Mouse (Mus musculus) heart, embryonic 14.5 days (tissue): Measurements from ENCODE around the gene Btk. TPM values are rescaled to one million over a fixed set of nuclear protein-coding genes. Genes with fewer than 3 reads are reported as not detected.

ENCODE experiments used
- ATAC-seq: fragments of 200-750 bp; cut with Nextera tagmentation; 2 replicates; pipeline ENCODE4 v1.8.0; 2017; ENCODE audit warnings: low read depth, moderate TSS enrichment; ENCODE audit not compliant: insufficient number of reproducible peaks, insufficient read depth, low FRiP score
- H3K27ac ChIP-seq, 2 experiments: fragments of 200-500 bp in 1 of 2; fragments of 300-500 bp in 1 of 2; sonication (generic) in 1 of 2; replicated peaks in 1 of 2; 2 replicates each; pipeline ENCODE4 v1.5.1; 2012 to 2014; ENCODE audit warnings: low read depth in 2 of 2, low read length in 2 of 2, control low read depth in 1 of 2, mild to moderate bottlenecking in 1 of 2, mixed read lengths in 1 of 2; ENCODE audit not compliant: control insufficient read depth in 1 of 2, insufficient read depth in 1 of 2
- H3K27me3 ChIP-seq: fragments of 300-500 bp; sonication (generic); 2 replicates; pipeline ENCODE4 v1.6.1; 2014; ENCODE audit warnings: mild to moderate bottlenecking, low read length, control low read depth; ENCODE audit not compliant: control insufficient read depth, insufficient read depth
- H3K36me3 ChIP-seq: fragments of 300-500 bp; sonication (generic); 2 replicates; pipeline ENCODE4 v1.6.1; 2014; ENCODE audit warnings: mild to moderate bottlenecking, control low read depth, low read length, mixed read lengths; ENCODE audit not compliant: control insufficient read depth, insufficient read depth
- H3K4me1 ChIP-seq, 2 experiments: fragments of 200-500 bp in 1 of 2; fragments of 300-500 bp in 1 of 2; sonication (generic) in 1 of 2; 2 replicates each; pipeline ENCODE4 v1.6.1; 2012 to 2014; ENCODE audit warnings: low read length in 2 of 2, control low read depth in 1 of 2, mixed read lengths in 1 of 2; ENCODE audit not compliant: control insufficient read depth in 2 of 2, insufficient read depth in 2 of 2
- H3K4me2 ChIP-seq: fragments of 300-500 bp; sonication (generic); 2 replicates; pipeline ENCODE4 v1.6.1; 2014; ENCODE audit warnings: mild to moderate bottlenecking, low read length
- H3K4me3 ChIP-seq, 2 experiments: fragments of 200-500 bp in 1 of 2; fragments of 300-500 bp in 1 of 2; sonication (generic) in 1 of 2; 2 replicates each; pipeline ENCODE4 v1.5.1; 2012 to 2014; ENCODE audit warnings: low read length in 2 of 2, mild to moderate bottlenecking in 2 of 2, control low read depth in 1 of 2, low read depth in 1 of 2, moderate library complexity in 1 of 2; ENCODE audit not compliant: control insufficient read depth in 1 of 2, insufficient read depth in 1 of 2
- H3K9ac ChIP-seq: fragments of 300-500 bp; sonication (generic); 2 replicates; pipeline ENCODE4 v1.6.1; 2014; ENCODE audit warnings: mild to moderate bottlenecking, low read length
- H3K9me3 ChIP-seq: fragments of 300-500 bp; sonication (generic); 2 replicates; pipeline ENCODE4 v1.6.1; 2016; ENCODE audit warnings: low read length, control low read depth; ENCODE audit not compliant: control insufficient read depth
- WGBS: fragments of 180-500 bp; shearing (Covaris S2); extraction: QIAGEN DNeasy Blood & Tissue Kit; methylation state at CpG from one replicate; pipeline ENCODE4 v1.1.7; 2014; 5-methylcytosine and 5-hydroxymethylcytosine counted together
- polyA plus RNA-seq: library from polyadenylated mRNA; unstranded; fragments of >200 nt; fragmentation: Nextera tagmentation; extraction: Ambion mirVana; gene quantifications from 2 replicates; pipeline ENCODE4 v1.2.1, GENCODE M21; 2014

Gene Btk
- polyA plus RNA-seq, 1 experiment from 2014 or later: 0.61 TPM

GRCm38 (mm10) chrX:134580528-134581305 is 2.7 kb downstream of the Btk start:
- Histone ChIP-seq H3K9ac (no peak overlapping the region), H3K4me2 (no peak overlapping the region), H3K4me1 (no peaks in the 10 kb centered on the region), H3K27me3 (no peaks in the 10 kb centered on the region), H3K9me3 (no peaks in the 10 kb centered on the region), H3K36me3 (no peaks in the 10 kb centered on the region), H3K27ac (no peak overlapping the region), H3K4me3 (no peak overlapping the region)
- no peak for ATAC-seq
- WGBS: 74% methylated on average over 14 of the region's 14 CpGs

- H3K4me1 ChIP-seq: no peaks in the 10 kb centered on the region
- H3K4me2 ChIP-seq: no peak overlapping the region
- H3K36me3 ChIP-seq: no peaks in the 10 kb centered on the region
- H3K9me3 ChIP-seq: no peaks in the 10 kb centered on the region
- no peaks in the 10 kb centered on the region for H3K27me3 ChIP-seq
- H3K27ac ChIP-seq: no peak overlapping the region
- 72% methylated on average over 4 of the region's 4 CpGs for WGBS
- no peak overlapping the region for H3K9ac ChIP-seq
- H3K4me3 ChIP-seq: no peak overlapping the region
- ATAC-seq: no peak
These were observed 5.5 kb downstream of the Btk start for GRCm38 (mm10) chrX:134577896-134578295.

GRCm38 (mm10) chrX:134566536-134567222 is 16.7 kb downstream of the Btk start:
- no peak overlapping the region for H3K4me3 ChIP-seq
- H3K27ac ChIP-seq: no peak overlapping the region
- H3K36me3 ChIP-seq: no peaks in the 10 kb centered on the region
- no peak overlapping the region for H3K9ac ChIP-seq
- no peaks in the 10 kb centered on the region for H3K27me3 ChIP-seq
- WGBS: 71% methylated on average over 8 of the region's 8 CpGs
- H3K4me1 ChIP-seq: no peaks in the 10 kb centered on the region
- no peak overlapping the region for H3K4me2 ChIP-seq
- H3K9me3 ChIP-seq: no peaks in the 10 kb centered on the region
- ATAC-seq: no peak

- WGBS: 46% methylated on average over 4 of the region's 4 CpGs
- ATAC-seq: no peak
- no peak overlapping the region for H3K4me2 ChIP-seq
These were observed 19.0 kb downstream of the Btk start for GRCm38 (mm10) chrX:134564326-134564725.

GRCm38 (mm10) chrX:134554425-134554824 is 28.9 kb downstream of the Btk start:
- Histone ChIP-seq H3K27ac (no peak overlapping the region), H3K36me3 (no peaks in the 10 kb centered on the region), H3K4me3 (no peak overlapping the region), H3K4me1 (no peaks in the 10 kb centered on the region), H3K4me2 (no peak overlapping the region), H3K9ac (no peak overlapping the region), H3K27me3 (no peaks in the 10 kb centered on the region), H3K9me3 (no peaks in the 10 kb centered on the region)
- no peak for ATAC-seq
- WGBS: 55% methylated on average over 6 of the region's 6 CpGs

More at GRCm38 (mm10) chrX:134564326-134564725, 19.0 kb downstream of the Btk start:
- Histone ChIP-seq H3K4me3 (no peak overlapping the region), H3K9ac (no peak overlapping the region), H3K27me3 (no peaks in the 10 kb centered on the region), H3K9me3 (no peaks in the 10 kb centered on the region), H3K4me1 (no peaks in the 10 kb centered on the region), H3K36me3 (no peaks in the 10 kb centered on the region), H3K27ac (no peak overlapping the region)

GRCm38 (mm10) chrX:134553326-134553725 is 30.0 kb downstream of the Btk start:
- no peaks in the 10 kb centered on the region for H3K27me3 ChIP-seq
- ATAC-seq: no peak
- no peak overlapping the region for H3K4me2 ChIP-seq
- no peaks in the 10 kb centered on the region for H3K36me3 ChIP-seq
- no peak overlapping the region for H3K27ac ChIP-seq
- H3K9me3 ChIP-seq: no peaks in the 10 kb centered on the region
- no peaks in the 10 kb centered on the region for H3K4me1 ChIP-seq
- no peak overlapping the region for H3K4me3 ChIP-seq
- WGBS: 73% methylated on average over 4 of the region's 4 CpGs
- no peak overlapping the region for H3K9ac ChIP-seq

- H3K9me3 ChIP-seq: no peaks in the 10 kb centered on the region
- WGBS: 9% methylated on average over 5 of the region's 5 CpGs
These were observed 32.5 kb downstream of the Btk start for GRCm38 (mm10) chrX:134550903-134551302.

More at GRCm38 (mm10) chrX:134550903-134551302, 32.5 kb downstream of the Btk start:
- Histone ChIP-seq H3K4me2 (no peak overlapping the region), H3K27ac (no peak overlapping the region), H3K4me3 (no peak overlapping the region), H3K36me3 (no peaks in the 10 kb centered on the region), H3K9ac (no peak overlapping the region), H3K4me1 (no peaks in the 10 kb centered on the region), H3K27me3 (no peaks in the 10 kb centered on the region)
- no peak for ATAC-seq
